Mouse (Mus musculus) layer of hippocampus, adult 6 months (tissue): Measurements from ENCODE around the gene Grb2. TPM values are rescaled to one million over a fixed set of nuclear protein-coding genes. Genes with fewer than 3 reads are reported as not detected.

Experiments
- long read RNA-seq, 2 experiments: library from polyadenylated mRNA; unstranded; transcript quantifications; one replicate each; pipeline ENCODE4 v2.0.0; 2019 to 2020
- polyA plus RNA-seq: library from polyadenylated mRNA; unstranded; fragments of <200 nt; fragmentation: Nextera tagmentation; gene quantifications from 2 replicates; pipeline ENCODE4 v1.2.3, GENCODE M21; 2021

Grb2 gene
- polyA plus RNA-seq: 18.7 and 19.3 TPM in 2 replicates
- long read RNA-seq, experiment 1, transcript Grb2-203 (5 exons, 2,683 nt): major isoform, 23 of 52 reads
- long read RNA-seq, experiment 1, partial matches to known transcripts: 6 of 52 reads
- long read RNA-seq, experiment 1, other reads (novel, unspliced or antisense): 21 of 52 reads
- long read RNA-seq, experiment 2, transcript Grb2-201 (6 exons, 2,709 nt): minor isoform, 13 of 123 reads
- long read RNA-seq, experiment 2, transcript Grb2-203 (5 exons, 2,683 nt): major isoform, 56 of 123 reads
- long read RNA-seq, experiment 2, partial matches to known transcripts: 6 of 123 reads
- long read RNA-seq, experiment 2, other reads (novel, unspliced or antisense): 48 of 123 reads

GRCm38 (mm10) chr11:115708209-115708876 is at the start of gene Grb2:
Grb2 (minus strand) TSS chr11:115708597.

GRCm38 (mm10) chr11:115627705-115628464 is 80.5 kb downstream of the Grb2 start, which contains the start of gene Slc25a19:
Slc25a19 (minus strand) TSS chr11:115628295.

GRCm38 (mm10) chr11:115612410-115613137 is 95.8 kb downstream of the Grb2 start, which contains the start of gene Mif4gd:
Mif4gd (minus strand) TSS chr11:115612969.

GRCm38 (mm10) chr11:115603476-115604303 is 104.7 kb downstream of the Grb2 start, which contains the start of the genes Mrps7 and Gga3:
Mrps7 (plus strand) TSS chr11:115603925.
Gga3 (minus strand) TSS chr11:115604051.

Other genes starting within 250 kb of the Grb2 start
- 0.09 and 0.11 TPM in 2 replicates for gene Slc16a5, start 246.1 kb downstream of the Grb2 start, polyA plus RNA-seq
- gene Armc7, start 232.9 kb downstream of the Grb2 start, polyA plus RNA-seq: 8.2 and 8.9 TPM in 2 replicates
- 133 and 141 TPM in 2 replicates for gene Nt5c, start 216.7 kb downstream of the Grb2 start, polyA plus RNA-seq
- 276 and 280 TPM in 2 replicates for gene Jpt1, start 194.2 kb downstream of the Grb2 start, polyA plus RNA-seq
- gene Sumo2, start 172.3 kb downstream of the Grb2 start, polyA plus RNA-seq: 655 and 748 TPM in 2 replicates
- gene Nup85, start 144.2 kb downstream of the Grb2 start, polyA plus RNA-seq: 24.6 and 24.9 TPM in 2 replicates
- gene Mrps7, start 104.7 kb downstream of the Grb2 start, polyA plus RNA-seq: 61.1 and 62.2 TPM in 2 replicates
- 5.8 and 6.3 TPM in 2 replicates for gene Gga3, start 104.5 kb downstream of the Grb2 start, polyA plus RNA-seq
- gene Mif4gd, start 95.6 kb downstream of the Grb2 start, polyA plus RNA-seq: 25.6 and 28.9 TPM in 2 replicates
- gene Slc25a19, start 80.3 kb downstream of the Grb2 start, polyA plus RNA-seq: 39.1 and 41.4 TPM in 2 replicates
- 23.9 and 25.3 TPM in 2 replicates for gene Tmem94, start 56.8 kb upstream of the Grb2 start, polyA plus RNA-seq
- gene Caskin2, start 105.0 kb upstream of the Grb2 start, polyA plus RNA-seq: 12.0 and 17.7 TPM in 2 replicates
- gene Tsen54, start 106.1 kb upstream of the Grb2 start, polyA plus RNA-seq: 5.2 and 6.0 TPM in 2 replicates
- 3.8 and 4.4 TPM in 2 replicates for gene Llgl2, start 115.5 kb upstream of the Grb2 start, polyA plus RNA-seq
- gene Myo15b, start 149.8 kb upstream of the Grb2 start, polyA plus RNA-seq: 0.23 and 0.24 TPM in 2 replicates
- gene Smim5, start 191.4 kb upstream of the Grb2 start, polyA plus RNA-seq: 3.2 and 7.6 TPM in 2 replicates
- 0.15 TPM in 1 of 2 replicates, not detected in the other for gene Smim6, start 203.4 kb upstream of the Grb2 start, polyA plus RNA-seq
- gene Sap30bp, start 224.7 kb upstream of the Grb2 start, polyA plus RNA-seq: 32.7 and 36.5 TPM in 2 replicates
- 5.4 and 5.5 TPM in 2 replicates for gene Recql5, start 224.9 kb upstream of the Grb2 start, polyA plus RNA-seq